Mouse (Mus musculus) testis, adult 2 months (tissue): ENCODE measurements around the gene Hexa. TPM values are rescaled to one million over a fixed set of nuclear protein-coding genes. Genes with fewer than 3 reads are reported as not detected.

ENCODE experiments used
- H3K27ac ChIP-seq: fragments of 200-500 bp; 2 replicates; pipeline ENCODE4 v1.5.1; 2012; ENCODE audit warnings: low read depth, low read length; ENCODE audit not compliant: control insufficient read depth, insufficient read depth
- H3K27me3 ChIP-seq: fragments of 200-500 bp; 2 replicates; pipeline ENCODE4 v1.6.1; 2012; ENCODE audit warnings: mild to moderate bottlenecking, low read length, moderate library complexity; ENCODE audit not compliant: control insufficient read depth, insufficient read depth
- H3K36me3 ChIP-seq: fragments of 200-500 bp; 2 replicates; pipeline ENCODE4 v1.6.1; 2012; ENCODE audit warnings: mild to moderate bottlenecking, low read length; ENCODE audit not compliant: control insufficient read depth, insufficient read depth
- H3K4me1 ChIP-seq: fragments of 200-500 bp; 2 replicates; pipeline ENCODE4 v1.6.1; 2012; ENCODE audit warnings: low read length; ENCODE audit not compliant: control insufficient read depth, insufficient read depth
- H3K4me3 ChIP-seq: fragments of 200-500 bp; 2 replicates; pipeline ENCODE4 v1.5.1; 2012; ENCODE audit warnings: low read depth, mild to moderate bottlenecking, low read length, moderate library complexity, mixed read lengths; ENCODE audit not compliant: control insufficient read depth
- CTCF ChIP-seq: fragments of 200-500 bp; IDR thresholded peaks from 2 replicates; pipeline ENCODE4 v1.5.1; 2012; ENCODE audit warnings: low read depth, mild to moderate bottlenecking, inconsistent platforms, low read length, moderate library complexity; ENCODE audit not compliant: control insufficient read depth, insufficient read depth, insufficient replicate concordance
- polyA plus RNA-seq: library from polyadenylated mRNA; depleted of rRNA; stranded (reverse); fragments of >200 nt; gene quantifications from 2 replicates; pipeline ENCODE4 v1.2.3, GENCODE M21; 2012; rRNA removed

Hexa gene
- polyA plus RNA-seq, 1 experiment: 116 TPM

GRCm38 (mm10) chr9:59610950-59611349 is 71.6 kb downstream of the Hexa start:
- Histone ChIP-seq H3K4me3 (no peak overlapping the region), H3K27me3 (no peaks in the 10 kb centered on the region), H3K4me1 (no peaks in the 10 kb centered on the region), H3K36me3 (no peaks in the 10 kb centered on the region), H3K27ac (no peak overlapping the region)
- TF ChIP-seq CTCF: no peak

Other genes with a start within 250 kb of the Hexa start
- gene Adpgk, start 248.0 kb upstream of the Hexa start, polyA plus RNA-seq: 7.0 and 7.7 TPM in 2 replicates
- gene Bbs4, start 186.0 kb upstream of the Hexa start, polyA plus RNA-seq: 6.5 and 6.8 TPM in 2 replicates
- 150 and 160 TPM in 2 replicates for gene Arih1, start 52.9 kb upstream of the Hexa start, polyA plus RNA-seq
- gene Tmem202, start 307 bp downstream of the Hexa start, polyA plus RNA-seq: 66.9 and 71.6 TPM in 2 replicates
- 13.2 and 17.5 TPM in 2 replicates for gene Celf6, start 38.4 kb downstream of the Hexa start, polyA plus RNA-seq
- 34.5 and 35.6 TPM in 2 replicates for gene Parp6, start 77.7 kb downstream of the Hexa start, polyA plus RNA-seq
- 491 and 510 TPM in 2 replicates for gene Pkm, start 116.8 kb downstream of the Hexa start, polyA plus RNA-seq
- 14.5 and 17.9 TPM in 2 replicates for gene Gramd2, start 140.6 kb downstream of the Hexa start, polyA plus RNA-seq
- gene Senp8, start 211.2 kb downstream of the Hexa start, polyA plus RNA-seq: 3.3 TPM in 2 replicates
- 13.3 and 18.5 TPM in 2 replicates for gene Myo9a, start 211.4 kb downstream of the Hexa start, polyA plus RNA-seq